Mouse (Mus musculus) cerebellum, adult 2 months (tissue): ENCODE measurements around the gene Trip4. TPM values are rescaled to one million over a fixed set of nuclear protein-coding genes. Genes with fewer than 3 reads are reported as not detected.

Experiments
- DNase-seq, 2 experiments: peaks; one replicate each; pipeline ENCODE4 v3.0.0; 2021
- H3K27ac ChIP-seq: fragments of 200-500 bp; 2 replicates; pipeline ENCODE4 v1.5.1; 2012; ENCODE audit warnings: low read length, control low read depth, inconsistent platforms; ENCODE audit not compliant: insufficient read depth
- H3K27me3 ChIP-seq: fragments of 200-500 bp; 2 replicates; pipeline ENCODE4 v1.6.1; 2012; ENCODE audit warnings: inconsistent platforms, mild to moderate bottlenecking, low read length, moderate library complexity; ENCODE audit not compliant: control insufficient read depth, insufficient read depth
- H3K4me1 ChIP-seq: fragments of 200-500 bp; 2 replicates; pipeline ENCODE4 v1.6.1; 2011; ENCODE audit warnings: low read length; ENCODE audit not compliant: control insufficient read depth, insufficient read depth
- H3K4me3 ChIP-seq: fragments of 200-500 bp; replicated peaks from 2 replicates; pipeline ENCODE3; 2011; ENCODE audit warnings: mild to moderate bottlenecking, low read depth, low read length, control low read depth; ENCODE audit not compliant: insufficient read depth
- CTCF ChIP-seq: fragments of 200-500 bp; IDR thresholded peaks from 2 replicates; pipeline ENCODE4 v1.5.1; 2011; ENCODE audit warnings: low read depth, mild to moderate bottlenecking, control low read depth, low read length, moderate library complexity, borderline replicate concordance; ENCODE audit not compliant: insufficient read depth
- POLR2A ChIP-seq: fragments of 200-500 bp; IDR thresholded peaks from 2 replicates; pipeline ENCODE4 v1.6.1; 2011; ENCODE audit warnings: low read length, control low read depth, borderline replicate concordance; ENCODE audit not compliant: insufficient read depth
- WGBS: fragments of 180-500 bp; shearing (Covaris S2); methylation state at CpG from one replicate; pipeline ENCODE4 v1.1.7; 2018; 5-methylcytosine and 5-hydroxymethylcytosine counted together
- polyA plus RNA-seq: library from polyadenylated mRNA; depleted of rRNA; stranded (reverse); fragments of >200 nt; gene quantifications from 2 replicates; pipeline ENCODE4 v1.2.3, GENCODE M21; 2012

Trip4 gene
- polyA plus RNA-seq, 1 experiment: 20.4 TPM

DNA sequence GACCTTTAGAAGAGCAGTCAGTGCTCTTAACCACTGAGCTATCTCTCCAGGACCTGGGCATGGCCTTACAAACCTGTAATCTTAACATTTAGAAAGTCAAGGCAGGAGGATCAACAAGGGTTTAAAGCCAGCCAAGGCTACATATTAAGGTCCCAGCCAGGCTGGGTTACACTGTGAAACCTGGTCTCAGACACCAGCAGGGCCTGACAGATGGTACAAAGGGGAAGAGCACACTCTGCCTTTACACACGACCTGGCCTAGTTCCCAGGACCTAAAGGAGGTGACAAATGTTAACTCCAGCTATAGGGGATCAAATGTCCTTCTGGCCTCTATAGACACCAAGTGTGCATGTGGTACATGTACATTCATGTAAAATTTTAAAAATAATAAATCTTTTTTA, 48.9 kb downstream of the Trip4 start:
- no peak overlapping the region for H3K4me3 ChIP-seq
- no peak overlapping the region for H3K27ac ChIP-seq
- no peak for TF ChIP-seq CTCF
- TF ChIP-seq POLR2A: no peak
- no peaks in the 10 kb centered on the region for H3K4me1 ChIP-seq
- peak; percentile 37 to 76 for DNase-seq
- H3K27me3 ChIP-seq: no peaks in the 10 kb centered on the region
- WGBS: 15% methylated on average over 1 of the region's 1 CpGs

DNA sequence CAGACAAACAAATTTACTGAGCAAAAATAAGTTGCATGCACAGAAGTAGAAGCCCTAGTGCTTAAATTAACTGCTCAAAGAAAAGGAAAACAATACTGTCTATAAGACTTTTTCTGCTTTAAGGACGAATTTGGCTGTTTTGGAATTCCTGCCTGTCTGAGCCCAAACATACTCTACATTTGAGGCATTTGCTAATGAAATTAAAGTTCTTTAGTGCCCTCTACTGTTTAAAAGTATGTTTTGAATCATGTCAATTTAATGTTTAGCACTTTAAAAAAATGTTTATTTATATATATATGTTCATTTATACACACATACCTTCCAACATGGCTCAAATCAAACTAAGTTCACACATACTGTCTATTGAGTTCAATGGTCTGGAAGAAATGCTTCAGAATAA, 58.4 kb downstream of the Trip4 start:
- 7% methylated on average over 1 of the region's 1 CpGs for WGBS

GRCm38 (mm10) chr9:65848154-65848553, 60.4 kb downstream of the Trip4 start:
- no peak overlapping the region for H3K27ac ChIP-seq
- H3K4me3 ChIP-seq: no peak overlapping the region
- H3K27me3 ChIP-seq: no peaks in the 10 kb centered on the region
- TF ChIP-seq CTCF (no peak), POLR2A (no peak)
- no peak for DNase-seq
- H3K4me1 ChIP-seq: no peaks in the 10 kb centered on the region

More for the DNA sequence above, 58.4 kb downstream of the Trip4 start:
- H3K27ac ChIP-seq: no peak overlapping the region
- TF ChIP-seq CTCF (peak; percentile 43; the same call in 1 of the 2 replicates), POLR2A (no peak)
- no peak for DNase-seq
- H3K4me1 ChIP-seq: no peaks in the 10 kb centered on the region
- no peaks in the 10 kb centered on the region for H3K27me3 ChIP-seq
- H3K4me3 ChIP-seq: no peak overlapping the region

DNA sequence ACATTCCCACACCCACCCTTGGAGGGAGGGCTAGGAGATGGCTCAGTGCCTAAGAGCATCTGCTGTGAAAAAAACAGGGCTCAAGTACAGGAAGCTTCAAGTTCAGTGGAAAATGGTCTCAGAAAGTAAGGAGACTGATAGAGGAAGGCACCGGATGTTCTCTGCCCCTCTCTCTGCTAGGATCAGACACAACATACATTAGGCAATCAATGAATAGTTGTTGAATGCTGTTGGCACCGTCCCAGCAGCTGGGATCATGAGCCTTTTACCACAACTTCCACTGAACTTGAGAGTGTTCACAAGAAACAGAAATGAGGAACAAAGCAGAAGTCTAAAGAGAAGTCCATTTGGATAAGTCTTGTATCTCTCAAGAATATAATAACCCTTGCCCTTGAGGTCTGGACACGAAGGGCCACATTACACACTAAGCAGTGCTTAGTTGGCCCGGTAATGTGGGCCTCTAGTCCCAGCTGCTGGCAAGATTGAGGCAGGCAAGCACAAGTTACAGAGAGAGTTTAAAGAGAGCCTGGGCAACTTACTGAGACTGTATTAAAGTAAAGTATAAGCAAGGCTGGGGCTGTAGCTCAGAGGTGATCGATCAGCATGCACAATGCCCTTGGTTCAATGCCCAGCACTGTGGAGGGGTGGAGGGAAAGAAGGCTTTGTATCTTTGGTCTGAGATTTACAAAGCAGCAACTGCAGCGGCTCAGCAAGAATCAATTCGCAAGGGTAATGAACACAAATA, 64.0 kb downstream of the Trip4 start:
- H3K4me3 ChIP-seq: no peak overlapping the region
- H3K4me1 ChIP-seq: no peaks in the 10 kb centered on the region
- WGBS: 37% methylated on average over 7 of the region's 7 CpGs
- DNase-seq: no peak
- H3K27me3 ChIP-seq: no peaks in the 10 kb centered on the region
- H3K27ac ChIP-seq: no peak overlapping the region
- no peak for TF ChIP-seq POLR2A

- WGBS: 100% methylated on average over 1 of the region's 1 CpGs
- no peaks in the 10 kb centered on the region for H3K4me1 ChIP-seq
- no peak overlapping the region for H3K27ac ChIP-seq
- no peak for DNase-seq
- no peak for TF ChIP-seq POLR2A
- no peak for TF ChIP-seq CTCF
- H3K27me3 ChIP-seq: no peaks in the 10 kb centered on the region
- no peak overlapping the region for H3K4me3 ChIP-seq
These were observed 68.8 kb downstream of the Trip4 start for GRCm38 (mm10) chr9:65839841-65840240.

DNA sequence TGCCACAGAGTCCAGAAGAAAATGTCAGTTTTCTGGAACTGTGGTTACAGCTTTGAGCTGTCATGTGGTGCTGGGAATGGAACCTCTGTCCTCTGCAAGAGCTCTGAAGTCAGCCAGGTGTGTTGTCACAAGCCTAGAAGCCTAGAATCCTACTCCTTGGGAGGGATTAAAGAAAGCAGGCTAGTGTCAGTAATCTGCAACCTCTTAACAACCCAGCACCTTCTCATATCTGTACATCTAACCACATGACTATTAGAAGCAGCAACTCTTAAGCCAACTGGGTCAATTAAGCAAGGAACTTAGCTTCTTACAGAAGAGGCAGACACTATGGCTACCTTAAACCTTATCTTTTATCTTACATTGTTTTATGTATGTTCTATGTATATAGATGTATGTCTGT, 71.7 kb downstream of the Trip4 start:
- TF ChIP-seq CTCF (no peak), POLR2A (no peak)
- Histone ChIP-seq H3K27ac (no peak overlapping the region), H3K4me3 (no peak overlapping the region), H3K4me1 (no peaks in the 10 kb centered on the region), H3K27me3 (no peaks in the 10 kb centered on the region)
- no peak for DNase-seq

GRCm38 (mm10) chr9:65834628-65835354, 73.8 kb downstream of the Trip4 start:
- Histone ChIP-seq H3K4me3 (no peak overlapping the region), H3K27me3 (no peaks in the 10 kb centered on the region), H3K4me1 (no peaks in the 10 kb centered on the region), H3K27ac (no peak overlapping the region)
- WGBS: 56% methylated on average over 10 of the region's 10 CpGs
- TF ChIP-seq CTCF (no peak), POLR2A (no peak)
- DNase-seq: no peak

GRCm38 (mm10) chr9:65833640-65834039, 75.0 kb downstream of the Trip4 start:
- no peak overlapping the region for H3K27ac ChIP-seq
- H3K4me1 ChIP-seq: no peaks in the 10 kb centered on the region
- no peak overlapping the region for H3K4me3 ChIP-seq
- TF ChIP-seq CTCF (no peak), POLR2A (no peak)
- no peaks in the 10 kb centered on the region for H3K27me3 ChIP-seq
- no peak for DNase-seq
